Mouse (Mus musculus): ENCODE measurements at regions not wholly inside any gene's neighbourhood (a gene's known extent, or its start where the extent isn't known, plus 50 kb on each side); places are given as distances from the start of the nearest gene placed in this dataset.

GRCm38 (mm10) chr5:75466941-75467340 lies 107.8 kb upstream of the Kit start:
- no peak for TF ChIP-seq CTCF (IDR thresholded peaks at IDR 0.05; ENCODE audit: borderline replicate concordance, extremely low read depth, insufficient read depth, insufficient read length)
- no peak for TF ChIP-seq POLR2A (IDR thresholded peaks at IDR 0.05; ENCODE audit: borderline replicate concordance, extremely low read depth, insufficient read depth, insufficient read length, poor library complexity, severe bottlenecking)

Data from brain, embryonic 14.5 days (tissue).